Mouse (Mus musculus) limb, embryonic 14.5 days (tissue): ENCODE measurements around the gene Fuca1. TPM values are rescaled to one million over a fixed set of nuclear protein-coding genes. Genes with fewer than 3 reads are reported as not detected.

Experiments used
- ATAC-seq: fragments of 200-750 bp; cut with Nextera tagmentation; 2 replicates; pipeline ENCODE4 v1.8.0; 2017; ENCODE audit warnings: low read depth, moderate number of reproducible peaks, moderate TSS enrichment; ENCODE audit not compliant: low FRiP score
- DNase-seq: peaks from one replicate; pipeline ENCODE4 v3.0.0-alpha.2; 2015; ENCODE audit warnings: low spot score
- H3K27ac ChIP-seq: fragments of 300-500 bp; sonication (generic); replicated peaks from 2 replicates; pipeline ENCODE4 v1.5.1; 2014; ENCODE audit warnings: low read depth, mild to moderate bottlenecking, low read length, moderate library complexity, mixed read lengths
- H3K27me3 ChIP-seq: fragments of 300-500 bp; sonication (generic); 2 replicates; pipeline ENCODE4 v1.6.1; 2014; ENCODE audit warnings: low read length, mixed read lengths; ENCODE audit not compliant: control insufficient read depth, insufficient read depth
- H3K36me3 ChIP-seq: fragments of 300-500 bp; sonication (generic); 2 replicates; pipeline ENCODE4 v1.6.1; 2014; ENCODE audit warnings: mild to moderate bottlenecking, low read length, moderate library complexity, mixed read lengths; ENCODE audit not compliant: control insufficient read depth, insufficient read depth
- H3K4me1 ChIP-seq: fragments of 300-500 bp; sonication (generic); 2 replicates; pipeline ENCODE4 v1.6.1; 2014; ENCODE audit warnings: antibody characterized with exemption, low read length, mixed read lengths; ENCODE audit not compliant: control insufficient read depth, insufficient read depth
- H3K4me2 ChIP-seq: fragments of 300-500 bp; sonication (generic); replicated peaks from 2 replicates; pipeline ENCODE4 v1.6.1; 2014; ENCODE audit warnings: low read depth, mild to moderate bottlenecking, low read length, moderate library complexity; ENCODE audit not compliant: severe bottlenecking
- H3K4me3 ChIP-seq: fragments of 300-500 bp; sonication (generic); replicated peaks from 2 replicates; pipeline ENCODE4 v1.5.1; 2014; ENCODE audit warnings: low read length
- H3K9ac ChIP-seq: fragments of 300-500 bp; sonication (generic); 2 replicates; pipeline ENCODE4 v1.6.1; 2014; ENCODE audit warnings: mild to moderate bottlenecking, low read depth, low read length, moderate library complexity; ENCODE audit not compliant: severe bottlenecking
- H3K9me3 ChIP-seq: fragments of 300-500 bp; sonication (generic); 2 replicates; pipeline ENCODE4 v1.6.1; 2016; ENCODE audit warnings: low read length; ENCODE audit not compliant: control insufficient read depth
- POLR2A ChIP-seq: fragments of 200-500 bp; IDR thresholded peaks from 2 replicates; pipeline ENCODE4 v1.8.0; 2012; ENCODE audit warnings: inconsistent platforms, mild to moderate bottlenecking, moderate library complexity, borderline replicate concordance; ENCODE audit not compliant: insufficient read depth, insufficient read length; ENCODE audit errors: extremely low read depth
- WGBS: fragments of 180-500 bp; shearing (Covaris S2); extraction: QIAGEN DNeasy Blood & Tissue Kit; methylation state at CpG from one replicate; pipeline ENCODE4 v1.1.7; 2014; 5-methylcytosine and 5-hydroxymethylcytosine counted together
- polyA plus RNA-seq, 2 experiments: library from polyadenylated mRNA; depleted of rRNA in 1 of 2; stranded (reverse) in 1 of 2; unstranded in 1 of 2; fragments of >200 nt; fragmentation: Nextera tagmentation in 1 of 2; extraction: Ambion mirVana in 1 of 2; gene quantifications; 2 replicates each; pipeline versions ENCODE4 v1.2.1 to v1.2.3; 2012 to 2014

Gene Fuca1
- polyA plus RNA-seq, 2 experiments = 50.1 to 80.8 TPM

- Histone ChIP-seq H3K9me3 (no peaks in the 10 kb centered on the region), H3K4me2 (no peak overlapping the region), H3K4me3 (no peak overlapping the region), H3K9ac (no peak overlapping the region), H3K4me1 (peaks cover 7% of the 10 kb centered on the region; the same call in 1 of the 2 replicates), H3K27me3 (no peaks in the 10 kb centered on the region), H3K27ac (no peak overlapping the region; the same call in 1 of the 2 replicates), H3K36me3 (no peaks in the 10 kb centered on the region)
- DNase-seq (no peak), ATAC-seq (no peak)
- no peak for TF ChIP-seq POLR2A
- 2% methylated on average over 3 of the region's 3 CpGs for WGBS
Measured at GRCm38 (mm10) chr4:135912835-135913234, 7.7 kb upstream of the Fuca1 start.

GRCm38 (mm10) chr4:135913433-135913832, 7.1 kb upstream of the Fuca1 start:
- no peak overlapping the region for H3K9ac ChIP-seq
- no peak overlapping the region for H3K4me2 ChIP-seq
- no peaks in the 10 kb centered on the region for H3K27me3 ChIP-seq
- DNase-seq (no peak), ATAC-seq (no peak)
- no peak overlapping the region for H3K27ac ChIP-seq
- 77% methylated on average over 4 of the region's 4 CpGs for WGBS
- H3K4me1 ChIP-seq = peaks cover 7% of the 10 kb centered on the region; the same call in 1 of the 2 replicates
- TF ChIP-seq POLR2A = no peak
- no peak overlapping the region for H3K4me3 ChIP-seq
- H3K36me3 ChIP-seq = no peaks in the 10 kb centered on the region
- no peaks in the 10 kb centered on the region for H3K9me3 ChIP-seq

GRCm38 (mm10) chr4:135918635-135919279, 1.8 kb upstream of the Fuca1 start:
- H3K9me3 ChIP-seq = no peaks in the 10 kb centered on the region
- WGBS = 83% methylated on average over 13 of the region's 13 CpGs
- ATAC-seq (no peak), DNase-seq (no peak)
- no peaks in the 10 kb centered on the region for H3K27me3 ChIP-seq
- H3K4me3 ChIP-seq = no peak overlapping the region
- TF ChIP-seq POLR2A = no peak
- no peak overlapping the region for H3K4me2 ChIP-seq
- peaks cover 5% of the 10 kb centered on the region; the same call in 1 of the 2 replicates for H3K36me3 ChIP-seq
- H3K27ac ChIP-seq = no peak overlapping the region
- H3K4me1 ChIP-seq = peaks cover 8% of the 10 kb centered on the region; the same call in 1 of the 2 replicates
- H3K9ac ChIP-seq = no peak overlapping the region

GRCm38 (mm10) chr4:135919280-135919639, 1.3 kb upstream of the Fuca1 start:
- no peak overlapping the region for H3K27ac ChIP-seq
- H3K4me2 ChIP-seq = no peak overlapping the region
- DNase-seq (no peak), ATAC-seq (no peak)
- no peaks in the 10 kb centered on the region for H3K27me3 ChIP-seq
- TF ChIP-seq POLR2A = no peak
- H3K36me3 ChIP-seq = peaks cover 6% of the 10 kb centered on the region; the same call in 1 of the 2 replicates
- H3K9me3 ChIP-seq = no peaks in the 10 kb centered on the region
- H3K4me1 ChIP-seq = peaks cover 8% of the 10 kb centered on the region; the same call in 1 of the 2 replicates
- no peak overlapping the region for H3K4me3 ChIP-seq
- WGBS = 92% methylated on average over 3 of the region's 3 CpGs
- no peak overlapping the region for H3K9ac ChIP-seq

- WGBS = 3% methylated on average over 26 of the region's 26 CpGs
- TF ChIP-seq POLR2A = no peak
- Histone ChIP-seq H3K4me3 (peak overlapping the region; percentile 75), H3K9ac (peak overlapping the region; percentile 66), H3K27me3 (no peaks in the 10 kb centered on the region), H3K9me3 (no peaks in the 10 kb centered on the region), H3K27ac (peak overlapping the region; percentile 83), H3K4me1 (peaks cover 8% of the 10 kb centered on the region; the same call in 1 of the 2 replicates), H3K36me3 (peaks cover 16% of the 10 kb centered on the region), H3K4me2 (peak overlapping the region; percentile 76)
- peak; percentile 23 for DNase-seq
- ATAC-seq = no peak
Measured at GRCm38 (mm10) chr4:135921257-135922120, 954 bp downstream of the Fuca1 start.
